Comparison of ENCODE assay signal across 12 mouse cellular contexts in the genomic region with DNA sequence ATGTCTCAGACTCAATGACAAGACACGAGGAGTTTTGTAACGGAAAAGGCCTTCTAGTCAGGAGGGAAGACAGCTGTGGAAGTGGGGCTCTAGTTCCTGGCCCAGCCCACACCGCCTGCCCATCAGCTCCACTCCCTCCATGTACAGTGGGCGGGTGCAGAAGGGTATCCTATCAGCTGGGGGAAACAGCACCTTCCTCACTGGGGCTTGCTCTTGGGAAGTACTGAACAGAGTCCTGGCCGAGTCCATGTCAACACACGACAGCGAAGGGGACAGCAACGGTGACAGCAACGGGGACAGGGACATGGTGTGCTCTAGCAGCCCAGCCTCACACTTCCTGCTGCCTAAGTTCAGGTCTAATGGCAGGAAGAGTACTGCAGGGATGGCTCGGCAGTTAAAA. TPM values are rescaled to one million over a fixed set of nuclear protein-coding genes. Genes with fewer than 3 reads are reported as not detected.
A peak's percentile ranks its signal among the peaks of the same experiment; 100 is the strongest.
DNase-seq lines count a peak whose midpoint lies in the region; ATAC-seq and TF ChIP-seq lines count a peak whose summit lies in the region.
"Had no signal": no experiment of that assay in that cellular context is flagged by ENCODE, and none has a peak within 500 bp of the region (broad histone marks: within the 10 kb centered on the region; RNA-seq: fewer than 3 reads in every experiment).

No protein-coding gene starts in this region.

- no peak overlapping the region for H3K4me2 ChIP-seq in heart, embryonic 15.5 days

- H3K4me3 ChIP-seq in heart, embryonic 15.5 days = no peak overlapping the region
- H3K4me3 ChIP-seq in olfactory bulb, adult 2 months (ENCODE audit: insufficient read depth, low read depth, low read length) = no peak overlapping the region

- H3K4me1 ChIP-seq in heart, embryonic 15.5 days (replicated peaks) = peaks cover 74% of the 10 kb centered on the region
- peaks cover 77% of the 10 kb centered on the region for H3K4me1 ChIP-seq in olfactory bulb, adult 2 months (ENCODE audit: control insufficient read depth, insufficient read depth, low read length)

- ATAC-seq in frontal cortex, adult (ENCODE audit: low TSS enrichment) = 0 out of 2 replicates have a peak, but pooled peaks have one; percentile 24
- ATAC-seq in heart, embryonic 15.5 days (replicated peaks; ENCODE audit: insufficient number of reproducible peaks, insufficient read depth, low FRiP score, low read depth) = no peak
- ATAC-seq: inflammation-experienced regulatory T-cells, adult 6 months had no signal

- DNase-seq in frontal cortex, postnatal 36 days (ENCODE audit: low spot score in 2 of 2) = no peak
- DNase-seq in lung, postnatal 10 days = peak; percentile 43
- DNase-seq in lung, postnatal 14 days = no peak
- no peak for DNase-seq in frontal cortex, postnatal 14 days (ENCODE audit: low spot score in 2 of 2)
- DNase-seq in retina, postnatal 1 day = no peak
- DNase-seq: adrenal gland, adult 8-10 months; right cerebral cortex, postnatal 14 days had no signal

- H3K9me3 ChIP-seq in heart, embryonic 15.5 days (replicated peaks) = no peaks in the 10 kb centered on the region

- H3K27ac ChIP-seq in heart, embryonic 15.5 days = peak overlapping the region; percentile 58
- peak overlapping the region; percentile 88 for H3K27ac ChIP-seq in olfactory bulb, adult 2 months (ENCODE audit: insufficient read depth, low read depth, low read length)
- H3K27ac ChIP-seq: macrophage had no signal

- no peaks in the 10 kb centered on the region for H3K27me3 ChIP-seq in heart, embryonic 15.5 days

- H3K9ac ChIP-seq in heart, embryonic 15.5 days = no peak overlapping the region

- no peak for TF ChIP-seq POLR2A in olfactory bulb, adult 2 months (IDR thresholded peaks at IDR 0.05; ENCODE audit: insufficient read depth, low read depth, low read length)

- 50% methylated on average over 10 of the region's 10 CpGs for WGBS in heart, embryonic 15.5 days
- 35% methylated on average over 10 of the region's 10 CpGs for WGBS in olfactory bulb, adult 2 months

- TF ChIP-seq CTCF in olfactory bulb, adult 2 months (IDR thresholded peaks at IDR 0.05; ENCODE audit: insufficient read depth, low read depth, low read length) = no peak

- H3K36me3 ChIP-seq in heart, embryonic 15.5 days = peaks cover 27% of the 10 kb centered on the region

RNA-seq across cellular contexts. Expression of gene Tmem201, which starts 5.0 kb away (rescaled TPM):
- polyA plus RNA-seq in heart, embryonic 15.5 days (2015; fragmentation: Nextera tagmentation; extraction: Ambion mirVana) = 42.5 and 46.6 TPM in 2 replicates
- polyA plus RNA-seq in olfactory bulb, adult 2 months (2012; ENCODE audit: insufficient read depth, insufficient read length, low replicate concordance, missing spikeins) = not detected in 2 replicates

RNA-seq across cellular contexts. Expression of gene Pik3cd, which starts 30.4 kb away (rescaled TPM):
- 3.1 and 8.4 TPM in 2 replicates for polyA plus RNA-seq in heart, embryonic 15.5 days (2015; fragmentation: Nextera tagmentation; extraction: Ambion mirVana)
- not detected in 2 replicates for polyA plus RNA-seq in olfactory bulb, adult 2 months (2012; ENCODE audit: insufficient read depth, insufficient read length, low replicate concordance, missing spikeins)

RNA-seq across cellular contexts. Expression of gene Slc25a33, which starts 41.3 kb away (rescaled TPM):
- polyA plus RNA-seq in heart, embryonic 15.5 days (2015; fragmentation: Nextera tagmentation; extraction: Ambion mirVana) = 5.1 and 6.0 TPM in 2 replicates
- polyA plus RNA-seq in olfactory bulb, adult 2 months (2012; ENCODE audit: insufficient read depth, insufficient read length, low replicate concordance, missing spikeins) = not detected in 2 replicates
